8 mouse cellular contexts compared by ENCODE assay signal in the genomic region with DNA sequence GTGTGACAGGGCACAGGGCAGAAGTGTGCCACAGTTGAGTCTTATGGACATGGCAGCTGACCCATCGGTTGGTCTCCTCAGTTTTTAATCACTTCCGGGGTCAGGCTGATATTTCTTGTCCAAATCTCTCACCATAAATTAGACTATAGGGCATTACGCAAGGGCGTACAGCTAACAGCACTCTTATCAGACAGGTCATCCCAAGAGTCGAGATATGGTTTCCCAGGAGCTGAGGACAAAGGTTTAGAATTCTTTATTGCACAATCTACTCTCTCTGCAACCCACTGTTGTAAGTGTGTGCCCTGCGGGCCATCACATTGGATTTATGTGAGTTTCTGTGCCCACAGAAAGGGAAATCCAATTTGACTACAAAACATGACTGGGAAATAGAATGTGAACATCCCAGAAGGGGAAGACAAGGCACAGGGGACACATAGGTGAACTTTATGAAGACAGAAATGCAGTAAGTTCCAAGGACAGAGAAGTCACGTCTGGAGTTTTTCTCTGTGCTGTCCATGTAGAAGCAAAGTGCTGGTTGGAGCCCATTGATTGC. TPM values are rescaled to one million over a fixed set of nuclear protein-coding genes. Genes with fewer than 3 reads are reported as not detected.
DNase-seq lines count a peak whose midpoint lies in the region; ATAC-seq and TF ChIP-seq lines count a peak whose summit lies in the region.

No protein-coding gene starts in this region.

- H3K27ac ChIP-seq in hindbrain, embryonic 10.5 days = no peak overlapping the region
- no peak overlapping the region for H3K27ac ChIP-seq in hindbrain, postnatal 0 days
- no peak overlapping the region for H3K27ac ChIP-seq in forebrain, embryonic 14.5 days (ENCODE audit: low read depth, low read length)
- peak overlapping the region; percentile 78 for H3K27ac ChIP-seq in liver, postnatal 0 days (ENCODE audit: low read depth)

- TF ChIP-seq EP300 in liver, postnatal 0 days (IDR thresholded peaks at IDR 0.05; ENCODE audit: low read depth) = no peak

- peak overlapping the region; percentile 53 for H3K4me3 ChIP-seq in hindbrain, embryonic 10.5 days
- no peak overlapping the region for H3K4me3 ChIP-seq in hindbrain, postnatal 0 days (ENCODE audit: low read length)
- H3K4me3 ChIP-seq in G1E (ENCODE audit: low read depth, low read length) = peak overlapping the region; percentile 70; the same call in 1 of the 2 replicates
- H3K4me3 ChIP-seq in forebrain, embryonic 14.5 days (ENCODE audit: low read depth, low read length) = no peak overlapping the region
- no peak overlapping the region; the same call in 1 of the 2 replicates for H3K4me3 ChIP-seq in liver, postnatal 0 days (ENCODE audit: low read depth, low read length)

- no peak overlapping the region for H3K4me2 ChIP-seq in hindbrain, postnatal 0 days (ENCODE audit: low read depth, low read length)
- H3K4me2 ChIP-seq in forebrain, embryonic 14.5 days (ENCODE audit: low read length) = peak overlapping the region; percentile 54; the same call in 1 of the 2 replicates
- H3K4me2 ChIP-seq in liver, postnatal 0 days (ENCODE audit: low read depth, low read length) = peak overlapping the region; percentile 76

- no peak for TF ChIP-seq CTCF in hindbrain, postnatal 0 days (IDR thresholded peaks at IDR 0.05; ENCODE audit: low read depth)
- no peak for TF ChIP-seq CTCF in G1E (IDR thresholded peaks at IDR 0.05; ENCODE audit: low read depth, low read length)
- TF ChIP-seq CTCF in liver, postnatal 0 days (IDR thresholded peaks at IDR 0.05; ENCODE audit: low read depth) = no peak

- H3K4me1 ChIP-seq in hindbrain, embryonic 10.5 days (replicated peaks) = peaks cover 17% of the 10 kb centered on the region
- no peaks in the 10 kb centered on the region for H3K4me1 ChIP-seq in hindbrain, postnatal 0 days (ENCODE audit: insufficient read depth, low read length)
- peaks cover 39% of the 10 kb centered on the region for H3K4me1 ChIP-seq in G1E (ENCODE audit: insufficient read depth, low read depth, low read length)
- H3K4me1 ChIP-seq in forebrain, embryonic 14.5 days (ENCODE audit: control insufficient read depth, insufficient read depth, low read length) = 0 out of 2 replicates have a peak, but pooled peaks cover 6% of the 10 kb centered on the region
- peaks cover 39% of the 10 kb centered on the region for H3K4me1 ChIP-seq in liver, postnatal 0 days (ENCODE audit: insufficient read depth)

- H3K36me3 ChIP-seq in hindbrain, embryonic 10.5 days = no peaks in the 10 kb centered on the region
- no peaks in the 10 kb centered on the region for H3K36me3 ChIP-seq in hindbrain, postnatal 0 days (ENCODE audit: insufficient read depth, low read length)
- no peaks in the 10 kb centered on the region for H3K36me3 ChIP-seq in G1E (replicated peaks)
- no peaks in the 10 kb centered on the region for H3K36me3 ChIP-seq in forebrain, embryonic 14.5 days (ENCODE audit: control insufficient read depth, insufficient read depth, low read length)
- H3K36me3 ChIP-seq in liver, postnatal 0 days (replicated peaks; ENCODE audit: insufficient read depth, low read length) = no peaks in the 10 kb centered on the region

- H3K9me3 ChIP-seq in hindbrain, embryonic 10.5 days = no peaks in the 10 kb centered on the region
- no peaks in the 10 kb centered on the region for H3K9me3 ChIP-seq in hindbrain, postnatal 0 days (ENCODE audit: low read length)
- H3K9me3 ChIP-seq in G1E (replicated peaks) = no peaks in the 10 kb centered on the region
- H3K9me3 ChIP-seq in forebrain, embryonic 14.5 days (replicated peaks; ENCODE audit: control insufficient read depth, low read length) = no peaks in the 10 kb centered on the region
- no peaks in the 10 kb centered on the region for H3K9me3 ChIP-seq in liver, postnatal 0 days (ENCODE audit: low read length)

- no peak overlapping the region for H3K9ac ChIP-seq in hindbrain, postnatal 0 days (replicated peaks; ENCODE audit: low read length)
- no peak overlapping the region for H3K9ac ChIP-seq in forebrain, embryonic 14.5 days (ENCODE audit: low read length)
- no peak overlapping the region for H3K9ac ChIP-seq in liver, postnatal 0 days (replicated peaks)

- 88% methylated on average over 7 of the region's 7 CpGs for WGBS in hindbrain, embryonic 10.5 days
- WGBS in hindbrain, postnatal 0 days = 85% methylated on average over 7 of the region's 7 CpGs
- WGBS in forebrain, embryonic 14.5 days = 91% methylated on average over 7 of the region's 7 CpGs
- WGBS in liver, postnatal 0 days (ENCODE audit: insufficient replicate concordance) = 25% methylated on average over 7 of the region's 7 CpGs

- no peak for DNase-seq in hindbrain, embryonic 10.5 days (ENCODE audit: low spot score)
- no peak for DNase-seq in hindbrain, postnatal 0 days (ENCODE audit: low spot score)
- no peak for DNase-seq in G1E (ENCODE audit: low spot score)
- DNase-seq in forebrain, embryonic 14.5 days (ENCODE audit: low spot score) = no peak
- no peak for DNase-seq in liver, postnatal 0 days
- DNase-seq in cerebellum, postnatal 25 days = no peak
- DNase-seq in thymus, postnatal 25 days = no peak
- no peak for DNase-seq in adrenal gland, adult 2 months

- H3K27me3 ChIP-seq in hindbrain, embryonic 10.5 days (ENCODE audit: insufficient read depth, poor library complexity, severe bottlenecking) = 0 out of 2 replicates have a peak, but pooled peaks cover 4% of the 10 kb centered on the region
- H3K27me3 ChIP-seq in hindbrain, postnatal 0 days (ENCODE audit: insufficient read depth, low read length) = no peaks in the 10 kb centered on the region
- H3K27me3 ChIP-seq in G1E (ENCODE audit: insufficient read depth, low read length) = peaks cover 5% of the 10 kb centered on the region
- H3K27me3 ChIP-seq in forebrain, embryonic 14.5 days (replicated peaks; ENCODE audit: control insufficient read depth, insufficient read depth, low read length) = no peaks in the 10 kb centered on the region
- H3K27me3 ChIP-seq in liver, postnatal 0 days (ENCODE audit: insufficient read depth, low read length) = no peaks in the 10 kb centered on the region

- no peak; the same call in 1 of the 2 replicates for ATAC-seq in hindbrain, postnatal 0 days
- ATAC-seq in G1E (ENCODE audit: extremely low read depth, insufficient number of reproducible peaks, low FRiP score, poor library complexity, severe bottlenecking) = no peak
- no peak for ATAC-seq in forebrain, embryonic 14.5 days
- peak; percentile 51 for ATAC-seq in liver, postnatal 0 days

RNA-seq across cellular contexts. Expression of a gene that starts 23.8 kb away (rescaled TPM):
- polyA plus RNA-seq in hindbrain, embryonic 10.5 days (2016; fragmentation: Nextera tagmentation; extraction: Ambion mirVana) = 1,109 and 1,208 TPM in 2 replicates
- total RNA-seq in hindbrain, postnatal 0 days (2014; rRNA removed) = 185 and 217 TPM in 2 replicates
- polyA plus RNA-seq in hindbrain, postnatal 0 days (2015; fragmentation: Nextera tagmentation; extraction: Ambion mirVana) = 1,314 and 1,323 TPM in 2 replicates
- total RNA-seq in G1E (2014; fragmentation: Nextera tagmentation) (376 and 389 TPM in 2 replicates), G1E (2017) (652 and 747 TPM in 2 replicates)
- 609 and 629 TPM in 2 replicates for polyA plus RNA-seq in G1E (2012)
- polyA plus RNA-seq in forebrain, embryonic 14.5 days (2014; fragmentation: Nextera tagmentation; extraction: Ambion mirVana) = 879 and 1,044 TPM in 2 replicates
- polyA plus RNA-seq in liver, postnatal 0 days (2015; fragmentation: Nextera tagmentation; extraction: Ambion mirVana) = 1,398 and 1,474 TPM in 2 replicates
- 1,000 to 10,000 TPM; 1,281 to 1,419 TPM for total RNA-seq in adrenal gland, adult 2 months (2021)
- polyA plus RNA-seq in adrenal gland, adult 2 months (2012; rRNA removed) = 539 and 713 TPM in 2 replicates

RNA-seq across cellular contexts. Expression of a gene that starts 53.2 kb away (rescaled TPM):
- 19.4 and 19.7 TPM in 2 replicates for polyA plus RNA-seq in hindbrain, embryonic 10.5 days (2016; fragmentation: Nextera tagmentation; extraction: Ambion mirVana)
- total RNA-seq in hindbrain, postnatal 0 days (2014; rRNA removed) = 18.2 and 26.2 TPM in 2 replicates
- 14.3 and 15.1 TPM in 2 replicates for polyA plus RNA-seq in hindbrain, postnatal 0 days (2015; fragmentation: Nextera tagmentation; extraction: Ambion mirVana)
- total RNA-seq in G1E (2014; fragmentation: Nextera tagmentation) = 1.4 and 1.8 TPM in 2 replicates
- total RNA-seq in G1E (2017) = 4.9 and 5.3 TPM in 2 replicates
- polyA plus RNA-seq in G1E (2012) = 2.9 and 3.0 TPM in 2 replicates
- 22.4 and 31.9 TPM in 2 replicates for polyA plus RNA-seq in forebrain, embryonic 14.5 days (2014; fragmentation: Nextera tagmentation; extraction: Ambion mirVana)
- polyA plus RNA-seq in liver, postnatal 0 days (2015; fragmentation: Nextera tagmentation; extraction: Ambion mirVana) = 3.2 TPM in 2 replicates
- total RNA-seq in adrenal gland, adult 2 months (2021) = 10 to 100 TPM; 70.3 to 76.2 TPM
- 9.5 and 10.4 TPM in 2 replicates for polyA plus RNA-seq in adrenal gland, adult 2 months (2012; rRNA removed)

Comparison
In these comparisons a context has a peak if more than half of its experiments do, and no peak if none do; other contexts are left out.
1. H3K4me3 ChIP-seq: peak in hindbrain, embryonic 10.5 days (single experiment) and G1E (single experiment); none in hindbrain, postnatal 0 days (single experiment), forebrain, embryonic 14.5 days (single experiment) and liver, postnatal 0 days (single experiment).